Mouse (Mus musculus): ENCODE measurements around the gene Aig1.

DNA sequence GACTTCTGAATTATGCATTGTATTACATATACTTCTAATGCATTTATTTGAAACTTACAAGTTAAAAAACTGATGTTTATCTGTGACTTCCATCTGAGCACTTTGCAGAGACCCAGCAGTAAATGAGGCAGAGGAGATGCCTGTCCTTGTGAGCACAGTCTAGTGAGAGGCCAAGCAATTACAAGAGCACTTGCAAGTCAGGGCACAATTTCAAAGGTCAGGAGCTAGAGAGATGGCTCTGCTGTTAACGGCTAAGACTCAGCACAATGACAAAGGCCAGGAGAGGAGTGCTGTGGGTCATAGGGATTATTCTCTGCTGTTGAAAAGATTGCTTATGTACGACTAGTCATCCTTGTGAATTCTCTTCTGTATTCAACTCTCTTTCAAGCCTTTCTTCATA lies 209.0 kb downstream of the Aig1 start:
- no peak for TF ChIP-seq CTCF (IDR thresholded peaks at IDR 0.05; ENCODE audit: low read depth, low read length)
- TF ChIP-seq POLR2A (IDR thresholded peaks at IDR 0.05; ENCODE audit: insufficient read depth, low read length): no peak
- TF ChIP-seq EP300 (IDR thresholded peaks at IDR 0.05; ENCODE audit: insufficient read depth, low read depth, low read length): no peak
